8 mouse cellular contexts compared by ENCODE assay signal in the genomic region with DNA sequence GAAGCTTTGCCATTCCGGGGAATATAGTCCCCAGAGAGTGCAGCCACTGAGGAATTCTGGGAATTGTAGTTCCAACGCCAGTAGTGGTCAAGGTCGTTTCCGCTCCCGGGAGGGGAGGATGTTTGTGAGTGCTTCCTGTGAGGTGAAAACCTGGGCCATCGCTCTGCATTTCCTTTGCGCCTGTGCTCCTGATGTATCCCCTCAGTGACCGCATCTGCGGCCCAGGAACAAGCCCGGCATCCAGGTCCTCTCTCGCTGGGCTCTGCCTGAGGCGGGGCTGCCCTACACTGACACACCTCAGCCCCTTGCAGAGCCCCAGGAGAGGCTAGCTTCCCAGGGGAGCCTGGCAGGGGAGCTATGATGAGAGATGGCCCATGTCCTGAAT. TPM values are rescaled to one million over a fixed set of nuclear protein-coding genes. Genes with fewer than 3 reads are reported as not detected.
DNase-seq lines count a peak whose midpoint lies in the region; ATAC-seq lines count a peak whose summit lies in the region.

Gene Zfp93, plus strand, starts transcription at position 133 of the 385 bp plus-strand sequence.

- peak; percentile 90 for DNase-seq in 3T3-L1 (ENCODE audit: low read depth, low spot score)
- DNase-seq in adrenal gland, postnatal 4 days (ENCODE audit: low spot score in 2 of 2) = peak; percentile 24 to 54
- DNase-seq in embryonic facial prominence, embryonic 14.5 days (ENCODE audit: low spot score) = peak; percentile 96
- DNase-seq in heart, adult 9 months (ENCODE audit: low spot score in 2 of 2) = peak; percentile 76 to 77
- peak; percentile 92 for DNase-seq in kidney, adult 9 months
- peak; percentile 47 for DNase-seq in spleen, postnatal 36 days (ENCODE audit: low spot score in 2 of 2)

- peaks cover 19% of the 10 kb centered on the region for H3K36me3 ChIP-seq in embryonic facial prominence, embryonic 14.5 days (ENCODE audit: control insufficient read depth, insufficient read depth, low read length)
- peaks cover 23% of the 10 kb centered on the region for H3K36me3 ChIP-seq in limb, embryonic 13.5 days
- peaks cover 11% of the 10 kb centered on the region for H3K36me3 ChIP-seq in midbrain, embryonic 15.5 days (replicated peaks)

- peak within 1 kb of the TSS; percentile 76 for H3K4me2 ChIP-seq in embryonic facial prominence, embryonic 14.5 days (ENCODE audit: low read depth, low read length)
- peak within 1 kb of the TSS; percentile 78 for H3K4me2 ChIP-seq in limb, embryonic 13.5 days (replicated peaks)
- H3K4me2 ChIP-seq in midbrain, embryonic 15.5 days = peak within 1 kb of the TSS; percentile 94

- peak within 1 kb of the TSS; percentile 63 for H3K4me3 ChIP-seq in embryonic facial prominence, embryonic 14.5 days (ENCODE audit: low read depth, low read length)
- peak within 1 kb of the TSS; percentile 64 for H3K4me3 ChIP-seq in limb, embryonic 13.5 days
- peak within 1 kb of the TSS; percentile 72 for H3K4me3 ChIP-seq in midbrain, embryonic 15.5 days

- 0% methylated on average over 11 of the region's 12 CpGs for WGBS in embryonic facial prominence, embryonic 14.5 days
- 0% methylated on average over 12 of the region's 12 CpGs for WGBS in limb, embryonic 13.5 days
- under 1% methylated on average over 12 of the region's 12 CpGs for WGBS in midbrain, embryonic 15.5 days

- H3K27ac ChIP-seq in embryonic facial prominence, embryonic 14.5 days (replicated peaks; ENCODE audit: low read depth, low read length) = no peak within 1 kb of the TSS
- H3K27ac ChIP-seq in limb, embryonic 13.5 days = no peak within 1 kb of the TSS
- H3K27ac ChIP-seq in midbrain, embryonic 15.5 days = peak within 1 kb of the TSS; percentile 86

- H3K4me1 ChIP-seq in embryonic facial prominence, embryonic 14.5 days (ENCODE audit: control insufficient read depth, insufficient read depth, low read length) = peaks cover 4% of the 10 kb centered on the region; the same call in 1 of the 2 replicates
- peaks cover 4% of the 10 kb centered on the region; the same call in 1 of the 2 replicates for H3K4me1 ChIP-seq in limb, embryonic 13.5 days
- peaks cover 12% of the 10 kb centered on the region for H3K4me1 ChIP-seq in midbrain, embryonic 15.5 days

- H3K9me3 ChIP-seq in embryonic facial prominence, embryonic 14.5 days (ENCODE audit: control insufficient read depth, low read length) = no peaks in the 10 kb centered on the region
- H3K9me3 ChIP-seq in limb, embryonic 13.5 days = no peaks in the 10 kb centered on the region
- no peaks in the 10 kb centered on the region for H3K9me3 ChIP-seq in midbrain, embryonic 15.5 days

- ATAC-seq in embryonic facial prominence, embryonic 14.5 days (ENCODE audit: low read depth) = peak; percentile 95
- peak; percentile 94 for ATAC-seq in limb, embryonic 13.5 days (ENCODE audit: low FRiP score, low read depth)
- peak; percentile 95 for ATAC-seq in midbrain, embryonic 15.5 days (replicated peaks)

- peak within 1 kb of the TSS; percentile 75 for H3K9ac ChIP-seq in embryonic facial prominence, embryonic 14.5 days (ENCODE audit: low read depth, low read length)
- peak within 1 kb of the TSS; percentile 82 for H3K9ac ChIP-seq in limb, embryonic 13.5 days
- peak within 1 kb of the TSS; percentile 92 for H3K9ac ChIP-seq in midbrain, embryonic 15.5 days

- H3K27me3 ChIP-seq in embryonic facial prominence, embryonic 14.5 days (replicated peaks; ENCODE audit: control insufficient read depth, insufficient read depth, low read length) = no peaks in the 10 kb centered on the region
- H3K27me3 ChIP-seq in limb, embryonic 13.5 days = no peaks in the 10 kb centered on the region
- no peaks in the 10 kb centered on the region for H3K27me3 ChIP-seq in midbrain, embryonic 15.5 days (replicated peaks)

RNA-seq across cellular contexts. Expression of gene Zfp93, which starts in this region (rescaled TPM):
- 1 to 10 TPM; 6.0 to 6.6 TPM for total RNA-seq in adrenal gland, postnatal 4 days (2021)
- polyA plus RNA-seq in embryonic facial prominence, embryonic 14.5 days (2014; fragmentation: Nextera tagmentation; extraction: Ambion mirVana) = 6.2 and 9.2 TPM in 2 replicates
- polyA plus RNA-seq in limb, embryonic 13.5 days (2015; fragmentation: Nextera tagmentation; extraction: Ambion mirVana) = 8.9 and 9.8 TPM in 2 replicates
- polyA plus RNA-seq in midbrain, embryonic 15.5 days (2015; fragmentation: Nextera tagmentation; extraction: Ambion mirVana) = 8.3 and 9.6 TPM in 2 replicates

Comparison
In these comparisons a context has a peak if more than half of its experiments do, and no peak if none do; other contexts are left out.
1. DNase-seq: peak in every context shown above with its lines; median percentile 96 in embryonic facial prominence, embryonic 14.5 days; 92 in kidney, adult 9 months; 90 in 3T3-L1; 76 in heart, adult 9 months; 47 in spleen, postnatal 36 days; 39 in adrenal gland, postnatal 4 days.